Comparison of ENCODE assay signal across 10 mouse cellular contexts in the genomic region with DNA sequence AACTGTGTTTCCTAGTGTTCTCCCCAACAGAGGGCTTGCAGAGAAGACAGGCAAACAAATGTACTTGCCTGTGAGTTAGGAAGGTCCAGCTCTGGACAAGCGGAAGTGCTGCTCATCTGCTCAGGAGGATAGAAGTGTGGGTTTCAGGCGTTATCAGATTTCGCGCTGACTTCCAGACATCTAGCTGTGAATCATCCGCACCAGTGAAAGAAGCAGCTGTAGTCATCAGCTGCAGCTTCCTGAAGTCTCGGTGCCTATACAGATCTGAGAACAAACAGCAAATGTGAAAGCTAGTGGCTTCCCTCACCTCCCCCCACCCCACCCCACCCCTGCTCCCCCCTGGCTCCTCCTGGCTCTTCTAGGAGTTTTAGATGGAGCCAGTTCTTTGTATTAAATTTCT.
DNase-seq lines count a peak whose midpoint lies in the region; ATAC-seq and TF ChIP-seq lines count a peak whose summit lies in the region.
"Had no signal": no experiment of that assay in that cellular context is flagged by ENCODE, and none has a peak within 500 bp of the region (broad histone marks: within the 10 kb centered on the region; RNA-seq: fewer than 3 reads in every experiment).

No protein-coding gene starts in this region.

- H3K36me3 ChIP-seq in heart, embryonic 10.5 days: no peaks in the 10 kb centered on the region
- no peaks in the 10 kb centered on the region for H3K36me3 ChIP-seq in heart, adult 2 months (ENCODE audit: control insufficient read depth, insufficient read depth, low read length)
- H3K36me3 ChIP-seq in stomach, embryonic 15.5 days: no peaks in the 10 kb centered on the region
- H3K36me3 ChIP-seq in stomach, postnatal 0 days (ENCODE audit: control insufficient read depth, insufficient read depth, low read length): no peaks in the 10 kb centered on the region
- no peaks in the 10 kb centered on the region for H3K36me3 ChIP-seq in liver, embryonic 15.5 days (replicated peaks)
- no peaks in the 10 kb centered on the region for H3K36me3 ChIP-seq in midbrain, embryonic 13.5 days

- no peaks in the 10 kb centered on the region for H3K9me3 ChIP-seq in heart, embryonic 10.5 days
- H3K9me3 ChIP-seq in stomach, embryonic 15.5 days: no peaks in the 10 kb centered on the region
- no peaks in the 10 kb centered on the region for H3K9me3 ChIP-seq in stomach, postnatal 0 days (ENCODE audit: control insufficient read depth, low read length)
- no peaks in the 10 kb centered on the region for H3K9me3 ChIP-seq in liver, embryonic 15.5 days (replicated peaks)
- no peaks in the 10 kb centered on the region for H3K9me3 ChIP-seq in midbrain, embryonic 13.5 days

- no peak overlapping the region for H3K9ac ChIP-seq in heart, adult 2 months (ENCODE audit: low read depth, low read length)
- no peak overlapping the region for H3K9ac ChIP-seq in stomach, embryonic 15.5 days
- no peak overlapping the region for H3K9ac ChIP-seq in stomach, postnatal 0 days (ENCODE audit: low read length)
- peak overlapping the region; percentile 20 for H3K9ac ChIP-seq in liver, embryonic 15.5 days
- no peak overlapping the region for H3K9ac ChIP-seq in midbrain, embryonic 13.5 days (replicated peaks)

- TF ChIP-seq CTCF in heart, adult 2 months (IDR thresholded peaks at IDR 0.05): no peak
- TF ChIP-seq CTCF in stomach, postnatal 0 days (IDR thresholded peaks at IDR 0.05; ENCODE audit: low read depth): no peak

- H3K79me2 ChIP-seq in heart, adult 2 months (replicated peaks; ENCODE audit: control insufficient read depth, insufficient read depth, low read length): no peaks in the 10 kb centered on the region

- no peak for TF ChIP-seq EP300 in heart, adult 2 months (IDR thresholded peaks at IDR 0.05; ENCODE audit: insufficient read depth, low read depth, low read length)
- no peak for TF ChIP-seq EP300 in stomach, postnatal 0 days (optimal IDR thresholded peaks at IDR 0.05)

- intact Hi-C loops in heart, adult 2 months (cut with DNase I): no loop called here

- peak overlapping the region; percentile 36; the same call in 1 of the 2 replicates for H3K27ac ChIP-seq in heart, embryonic 10.5 days
- H3K27ac ChIP-seq in heart, adult 2 months: no peak overlapping the region
- H3K27ac ChIP-seq in stomach, embryonic 15.5 days: no peak overlapping the region
- no peak overlapping the region for H3K27ac ChIP-seq in stomach, postnatal 0 days (replicated peaks)
- peak overlapping the region; percentile 98 for H3K27ac ChIP-seq in liver, embryonic 15.5 days (replicated peaks)
- H3K27ac ChIP-seq in midbrain, embryonic 13.5 days: no peak overlapping the region

- no peak overlapping the region for H3K4me3 ChIP-seq in heart, embryonic 10.5 days
- no peak overlapping the region for H3K4me3 ChIP-seq in heart, adult 2 months
- no peak overlapping the region for H3K4me3 ChIP-seq in stomach, embryonic 15.5 days (replicated peaks)
- H3K4me3 ChIP-seq in stomach, postnatal 0 days (ENCODE audit: low read depth, low read length): no peak overlapping the region
- H3K4me3 ChIP-seq in liver, embryonic 15.5 days (replicated peaks): peak overlapping the region; percentile 14
- no peak overlapping the region for H3K4me3 ChIP-seq in midbrain, embryonic 13.5 days (replicated peaks)

- WGBS in heart, embryonic 10.5 days: 20% methylated on average over 6 of the region's 6 CpGs
- WGBS in heart, adult 2 months: 25% methylated on average over 6 of the region's 6 CpGs
- WGBS in stomach, embryonic 15.5 days: 16% methylated on average over 6 of the region's 6 CpGs
- 28% methylated on average over 6 of the region's 6 CpGs for WGBS in stomach, postnatal 0 days
- WGBS in liver, embryonic 15.5 days (ENCODE audit: insufficient replicate concordance): 2% methylated on average over 6 of the region's 6 CpGs
- WGBS in midbrain, embryonic 13.5 days: 52% methylated on average over 6 of the region's 6 CpGs

- H3K27me3 ChIP-seq in heart, embryonic 10.5 days (ENCODE audit: insufficient read depth, poor library complexity, severe bottlenecking): no peaks in the 10 kb centered on the region
- no peaks in the 10 kb centered on the region for H3K27me3 ChIP-seq in heart, adult 2 months (ENCODE audit: control insufficient read depth, insufficient read depth, low read length)
- H3K27me3 ChIP-seq in stomach, embryonic 15.5 days (replicated peaks): no peaks in the 10 kb centered on the region
- no peaks in the 10 kb centered on the region for H3K27me3 ChIP-seq in stomach, postnatal 0 days (ENCODE audit: control insufficient read depth, insufficient read depth, low read length)
- H3K27me3 ChIP-seq in liver, embryonic 15.5 days: no peaks in the 10 kb centered on the region
- no peaks in the 10 kb centered on the region for H3K27me3 ChIP-seq in midbrain, embryonic 13.5 days

- no peak overlapping the region for H3K4me2 ChIP-seq in stomach, embryonic 15.5 days
- H3K4me2 ChIP-seq in stomach, postnatal 0 days (replicated peaks; ENCODE audit: low read depth): no peak overlapping the region
- peak overlapping the region; percentile 61 for H3K4me2 ChIP-seq in liver, embryonic 15.5 days
- H3K4me2 ChIP-seq in midbrain, embryonic 13.5 days (replicated peaks): no peak overlapping the region

- peaks cover 23% of the 10 kb centered on the region for H3K4me1 ChIP-seq in heart, embryonic 10.5 days
- peaks cover 1% of the 10 kb centered on the region; the same call in 1 of the 2 replicates for H3K4me1 ChIP-seq in heart, adult 2 months (ENCODE audit: control insufficient read depth, insufficient read depth, low read length)
- H3K4me1 ChIP-seq in stomach, embryonic 15.5 days: no peaks in the 10 kb centered on the region
- H3K4me1 ChIP-seq in stomach, postnatal 0 days (replicated peaks; ENCODE audit: control insufficient read depth, insufficient read depth): no peaks in the 10 kb centered on the region
- peaks cover 90% of the 10 kb centered on the region for H3K4me1 ChIP-seq in liver, embryonic 15.5 days (replicated peaks)
- peaks cover 6% of the 10 kb centered on the region for H3K4me1 ChIP-seq in midbrain, embryonic 13.5 days (replicated peaks)

- DNase-seq in heart, embryonic 10.5 days (ENCODE audit: low spot score): no peak
- no peak for DNase-seq in heart, adult 2 months
- DNase-seq in stomach, postnatal 0 days (ENCODE audit: low spot score): no peak
- DNase-seq in testis, postnatal 14 days (ENCODE audit: low spot score): no peak
- DNase-seq in lung, adult 18-20 months: no peak
- DNase-seq: cerebellum, adult 9-11 months; heart, adult 18-20 months had no signal

- ATAC-seq in stomach, embryonic 15.5 days (ENCODE audit: insufficient read depth, low FRiP score, low read depth): peak; percentile 42; the same call in 1 of the 2 replicates
- ATAC-seq in stomach, postnatal 0 days (ENCODE audit: low FRiP score, low TSS enrichment): no peak
- ATAC-seq in liver, embryonic 15.5 days (ENCODE audit: insufficient read depth): peak; percentile 8; the same call in 1 of the 2 replicates
- ATAC-seq in midbrain, embryonic 13.5 days: no peak

- TF ChIP-seq POLR2A in heart, adult 2 months (IDR thresholded peaks at IDR 0.05; ENCODE audit: insufficient read depth, low read depth, low read length): no peak

Comparison
In these comparisons a context has a peak if more than half of its experiments do, and no peak if none do; other contexts are left out.
1. H3K27ac ChIP-seq: peak in heart, embryonic 10.5 days (single experiment) and liver, embryonic 15.5 days (single experiment); none in heart, adult 2 months (single experiment), stomach, embryonic 15.5 days (single experiment), stomach, postnatal 0 days (single experiment) and midbrain, embryonic 13.5 days (single experiment).
2. ATAC-seq: peak in stomach, embryonic 15.5 days (single experiment) and liver, embryonic 15.5 days (single experiment); none in stomach, postnatal 0 days (single experiment) and midbrain, embryonic 13.5 days (single experiment).